ENCODE assay signal across 11 mouse cellular contexts in the genomic region with DNA sequence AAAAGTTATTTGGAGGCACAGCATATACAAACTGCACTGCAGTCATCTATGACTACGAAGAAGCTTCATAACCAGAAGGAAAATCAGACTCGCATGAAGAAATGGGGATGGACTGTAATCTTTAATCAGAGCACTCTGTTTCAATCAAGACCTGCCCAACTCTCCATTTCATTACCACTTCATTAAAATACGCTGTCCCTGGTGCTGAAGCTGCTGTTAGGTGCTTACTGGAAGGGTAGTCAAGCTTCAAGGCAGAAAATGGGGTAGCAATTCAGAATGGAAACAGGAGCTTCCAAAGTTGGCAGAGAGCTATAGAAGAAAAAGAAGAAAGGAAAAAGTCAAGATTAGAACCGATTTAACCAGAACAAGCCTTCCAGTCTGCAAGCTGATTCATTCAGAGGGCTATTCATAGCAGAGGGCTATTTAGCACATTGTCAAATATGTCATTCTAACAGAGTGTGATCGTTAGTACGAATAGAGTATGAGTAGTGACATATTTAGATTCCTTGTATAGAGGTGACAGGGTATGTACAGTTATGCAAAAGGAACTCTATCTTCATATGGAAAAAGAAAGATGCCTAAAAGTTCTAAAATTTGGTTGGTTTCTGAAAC.
DNase-seq lines count a peak whose midpoint lies in the region; ATAC-seq lines count a peak whose summit lies in the region.
"Had no signal": no experiment of that assay in that cellular context is flagged by ENCODE, and none has a peak within 500 bp of the region (broad histone marks: within the 10 kb centered on the region; RNA-seq: fewer than 3 reads in every experiment).

No protein-coding gene starts in this region.

- H3K4me3 ChIP-seq in kidney, embryonic 15.5 days (replicated peaks): no peak overlapping the region
- H3K4me3 ChIP-seq in limb, embryonic 10.5 days: no peak overlapping the region
- H3K4me3 ChIP-seq: lung, embryonic 15.5 days; neural tube, embryonic 12.5 days had no signal

- no peak overlapping the region for H3K9ac ChIP-seq in kidney, embryonic 15.5 days
- H3K9ac ChIP-seq: lung, embryonic 15.5 days; neural tube, embryonic 12.5 days had no signal

- no peaks in the 10 kb centered on the region for H3K36me3 ChIP-seq in kidney, embryonic 15.5 days
- H3K36me3 ChIP-seq in limb, embryonic 10.5 days: no peaks in the 10 kb centered on the region
- H3K36me3 ChIP-seq: lung, embryonic 15.5 days; neural tube, embryonic 12.5 days had no signal

- 65% methylated on average over 6 of the region's 6 CpGs for WGBS in kidney, embryonic 15.5 days
- WGBS in limb, embryonic 10.5 days: 66% methylated on average over 6 of the region's 6 CpGs

- no peaks in the 10 kb centered on the region for H3K9me3 ChIP-seq in kidney, embryonic 15.5 days (replicated peaks)
- H3K9me3 ChIP-seq in limb, embryonic 10.5 days (replicated peaks): no peaks in the 10 kb centered on the region
- H3K9me3 ChIP-seq: lung, embryonic 15.5 days; neural tube, embryonic 12.5 days had no signal

- ATAC-seq in kidney, embryonic 15.5 days (replicated peaks; ENCODE audit: low FRiP score): no peak
- ATAC-seq in erythroid progenitor cell, adult 5-6 weeks (replicated peaks; ENCODE audit: low FRiP score, poor library complexity, severe bottlenecking): no peak

- H3K4me1 ChIP-seq in kidney, embryonic 15.5 days: no peaks in the 10 kb centered on the region
- H3K4me1 ChIP-seq in limb, embryonic 10.5 days: no peaks in the 10 kb centered on the region
- H3K4me1 ChIP-seq: lung, embryonic 15.5 days; neural tube, embryonic 12.5 days had no signal

- no peak overlapping the region for H3K27ac ChIP-seq in kidney, embryonic 15.5 days
- H3K27ac ChIP-seq in limb, embryonic 10.5 days: no peak overlapping the region
- H3K27ac ChIP-seq: lung, embryonic 15.5 days; neural tube, embryonic 12.5 days had no signal

- H3K4me2 ChIP-seq in kidney, embryonic 15.5 days: no peak overlapping the region
- H3K4me2 ChIP-seq: lung, embryonic 15.5 days; neural tube, embryonic 12.5 days had no signal

- peak; percentile 41 for DNase-seq in adrenal gland, postnatal 10 days
- DNase-seq in adrenal gland, postnatal 4 days (ENCODE audit: low spot score in 2 of 2): no peak
- DNase-seq in kidney, postnatal 14 days: peak; percentile 12
- peak; percentile 54 for DNase-seq in brain, adult 2 months (ENCODE audit: low read depth, low spot score)
- peak; percentile 38 for DNase-seq in limb, embryonic 10.5 days (ENCODE audit: low spot score)
- no peak for DNase-seq in MN1 (ENCODE audit: low spot score)
- DNase-seq: gastrocnemius, postnatal 14 days had no signal

- H3K27me3 ChIP-seq in kidney, embryonic 15.5 days: no peaks in the 10 kb centered on the region
- H3K27me3 ChIP-seq in limb, embryonic 10.5 days (ENCODE audit: low read depth, poor library complexity, severe bottlenecking): no peaks in the 10 kb centered on the region
- H3K27me3 ChIP-seq: lung, embryonic 15.5 days; neural tube, embryonic 12.5 days had no signal

Comparison
In these comparisons a context has a peak if more than half of its experiments do, and no peak if none do; other contexts are left out.
1. DNase-seq: peak in adrenal gland, postnatal 10 days (single experiment), kidney, postnatal 14 days (single experiment), brain, adult 2 months (single experiment) and limb, embryonic 10.5 days (single experiment); none in adrenal gland, postnatal 4 days (0 of 2) and MN1 (single experiment).